Mouse (Mus musculus) activated CD4-positive, CD25-positive, alpha-beta regulatory T cell, adult 9 weeks (primary cell): Measurements from ENCODE around the gene Vmn1r221. TPM values are rescaled to one million over a fixed set of nuclear protein-coding genes. Genes with fewer than 3 reads are reported as not detected.

Experiments used
- polyA plus RNA-seq: library from polyadenylated mRNA; unstranded; fragments of 100-300 nt; shearing (Covaris generic); gene quantifications from one replicate; pipeline ENCODE4 v1.2.1, GENCODE M21; 2017

Gene Vmn1r221
- not detected for polyA plus RNA-seq

GRCm38 (mm10) chr13:23213827-23214226, at the start of gene Vmn1r221:
Gene Vmn1r221 (plus strand): TSS chr13:23214127.

GRCm38 (mm10) chr13:23187875-23188274, 26.1 kb upstream of the Vmn1r221 start, which contains the start of gene Vmn1r220:
Gene Vmn1r220 (minus strand): TSS chr13:23187975.

DNA sequence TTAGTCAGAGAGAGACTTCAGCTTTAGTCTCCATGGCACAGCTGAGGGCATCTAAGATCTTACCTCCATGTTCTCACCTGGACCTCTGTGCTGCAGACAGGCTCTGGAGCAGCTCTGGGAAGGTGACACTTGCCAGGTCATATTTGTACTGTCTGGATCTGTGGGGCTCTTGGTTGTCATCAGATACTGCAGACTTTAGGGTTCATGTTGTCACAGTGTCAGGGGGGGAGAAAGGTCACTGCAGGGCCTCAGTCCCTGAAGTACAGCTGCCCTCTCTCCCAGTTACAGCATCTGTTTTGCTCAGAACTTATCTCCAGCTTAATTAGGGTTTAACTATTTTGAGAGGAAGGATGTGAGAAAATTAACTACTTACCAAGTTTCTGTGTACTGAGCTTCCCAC, 21.9 kb downstream of the Vmn1r221 start, which contains the start of gene Vmn1r222:
Vmn1r222 (minus strand) TSS at position 101 of the 400 bp plus-strand sequence.

DNA sequence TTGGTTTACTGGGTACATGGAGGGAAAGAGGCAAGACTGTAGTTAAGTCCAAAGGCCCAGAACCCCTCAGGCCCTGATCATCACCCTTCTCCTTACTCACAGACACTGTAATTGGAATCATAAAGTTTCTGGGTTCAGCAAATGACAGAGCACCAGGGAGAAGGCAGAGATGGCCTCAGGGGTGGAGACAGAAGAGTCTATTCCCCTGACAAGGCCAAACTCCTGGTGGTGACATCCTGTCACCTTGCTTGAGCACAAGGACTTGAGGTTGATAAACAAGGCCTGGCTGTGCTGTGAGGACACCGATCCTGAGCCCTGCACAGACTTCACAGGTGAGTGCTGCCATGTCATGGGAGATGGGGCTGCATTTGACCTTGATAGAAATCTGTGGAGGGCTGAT, 32.9 kb downstream of the Vmn1r221 start, which contains the start of gene Vmn1r223:
Vmn1r223 (plus strand) TSS at position 301 of the 400 bp plus-strand sequence.

Other genes with a start within 250 kb of the Vmn1r221 start
- not detected for gene Vmn1r213, start 206.5 kb upstream of the Vmn1r221 start, polyA plus RNA-seq
- gene Vmn1r214, start 183.7 kb upstream of the Vmn1r221 start, polyA plus RNA-seq, result not detected
- gene Vmn1r215, start 146.1 kb upstream of the Vmn1r221 start, polyA plus RNA-seq, result not detected
- not detected for gene Vmn1r217, start 95.9 kb upstream of the Vmn1r221 start, polyA plus RNA-seq
- 0.04 TPM for gene Vmn1r218, start 81.0 kb upstream of the Vmn1r221 start, polyA plus RNA-seq
- not detected for gene Vmn1r219, start 54.8 kb upstream of the Vmn1r221 start, polyA plus RNA-seq
- gene Vmn1r220, start 26.2 kb upstream of the Vmn1r221 start, polyA plus RNA-seq, result not detected
- gene Vmn1r222, start 21.8 kb downstream of the Vmn1r221 start, polyA plus RNA-seq, result not detected
- gene Vmn1r223, start 33.0 kb downstream of the Vmn1r221 start, polyA plus RNA-seq, result not detected
- 30.3 TPM for gene Zfp322a, start 155.1 kb downstream of the Vmn1r221 start, polyA plus RNA-seq
- gene Abt1, start 209.7 kb downstream of the Vmn1r221 start, polyA plus RNA-seq, result 11.8 TPM